Mouse (Mus musculus): ENCODE results near the gene Fgf13.

Gene Fgf13

GRCm38 (mm10) chrX:59567695-59568431, at the start of gene Fgf13:
Gene Fgf13 (minus strand): TSS chrX:59568071.
- peak; percentile 34 to 53 for DNase-seq

GRCm38 (mm10) chrX:59606535-59606934, 38.7 kb upstream of the Fgf13 start:
- peak; percentile 2 to 6 for DNase-seq

- peak in 1 of 2 experiments; percentile 13 for DNase-seq
Observed at GRCm38 (mm10) chrX:59589050-59589449, 21.2 kb upstream of the Fgf13 start.

GRCm38 (mm10) chrX:59585508-59586186, 17.8 kb upstream of the Fgf13 start:
- DNase-seq, result no peak

- no peak for DNase-seq
Observed at GRCm38 (mm10) chrX:59584034-59584433, 16.2 kb upstream of the Fgf13 start.

- DNase-seq, result peak; percentile 47 to 49
Observed at GRCm38 (mm10) chrX:59566826-59567694, 811 bp downstream of the Fgf13 start.

GRCm38 (mm10) chrX:59566017-59566679, 1.7 kb downstream of the Fgf13 start:
- DNase-seq, result peak; percentile 13 to 19

GRCm38 (mm10) chrX:59547931-59548330, 19.9 kb downstream of the Fgf13 start:
- no peak for DNase-seq

- DNase-seq, result peak in 1 of 2 experiments; percentile 1
Observed at GRCm38 (mm10) chrX:59508273-59508672, 59.6 kb downstream of the Fgf13 start.

GRCm38 (mm10) chrX:59493388-59493787, 74.5 kb downstream of the Fgf13 start:
- DNase-seq, result no peak

- no peak for DNase-seq
Observed at GRCm38 (mm10) chrX:59485426-59485825, 82.4 kb downstream of the Fgf13 start.

GRCm38 (mm10) chrX:59402596-59403285, 165.1 kb downstream of the Fgf13 start:
- no peak for DNase-seq

- DNase-seq, result no peak
Observed at GRCm38 (mm10) chrX:59290916-59291411, 276.9 kb downstream of the Fgf13 start.

GRCm38 (mm10) chrX:59251576-59251975, 316.3 kb downstream of the Fgf13 start:
- no peak for DNase-seq

- DNase-seq, result no peak
Observed at GRCm38 (mm10) chrX:59243752-59244151, 324.1 kb downstream of the Fgf13 start.

GRCm38 (mm10) chrX:59243176-59243575, 324.7 kb downstream of the Fgf13 start:
- no peak for DNase-seq

- no peak for DNase-seq
Observed at GRCm38 (mm10) chrX:59241460-59241747, 326.5 kb downstream of the Fgf13 start.

GRCm38 (mm10) chrX:59240683-59241459, 327.0 kb downstream of the Fgf13 start:
- no peak for DNase-seq

GRCm38 (mm10) chrX:59220675-59221074, 347.2 kb downstream of the Fgf13 start:
- DNase-seq, result no peak

- no peak for DNase-seq
Observed at GRCm38 (mm10) chrX:59201146-59201545, 366.7 kb downstream of the Fgf13 start.

- DNase-seq, result no peak
Observed at GRCm38 (mm10) chrX:59194149-59194548, 373.7 kb downstream of the Fgf13 start.

Measured in thymus, postnatal 36 days (tissue).